Mouse (Mus musculus): ENCODE results near the gene AW549877. TPM values are rescaled to one million over a fixed set of nuclear protein-coding genes. Genes with fewer than 3 reads are reported as not detected.

Gene AW549877
- polyA plus RNA-seq, 1 experiment from 2014 or later: 41.3 TPM

DNA sequence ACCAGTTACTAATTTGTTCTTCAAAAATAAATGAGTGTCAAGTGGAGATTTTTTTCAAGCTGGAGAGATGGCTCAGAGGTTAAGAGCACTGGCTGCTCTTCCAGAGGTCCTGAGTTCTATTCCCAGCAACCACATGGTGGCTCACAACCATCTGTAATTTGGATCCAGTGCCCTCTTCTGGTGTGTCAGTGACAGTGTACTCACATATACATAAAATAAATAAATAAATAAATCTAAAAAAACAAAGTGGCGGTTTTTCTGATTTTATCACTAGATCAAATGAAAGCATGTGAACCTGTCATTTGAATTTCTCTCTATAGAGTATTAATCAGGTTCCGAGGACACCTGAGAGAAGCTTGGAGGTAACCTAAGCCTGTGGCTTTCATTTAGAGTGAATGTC lies 17.3 kb downstream of the AW549877 start:
- Histone ChIP-seq H3K27ac (replicated peaks) (no peak overlapping the region), H3K27me3 (ENCODE audit: low read depth, poor library complexity, severe bottlenecking) (no peaks in the 10 kb centered on the region), H3K4me1 (peaks cover 10% of the 10 kb centered on the region; the same call in 1 of the 2 replicates), H3K36me3 (peaks cover 17% of the 10 kb centered on the region), H3K4me3 (no peak overlapping the region), H3K9me3 (replicated peaks) (no peaks in the 10 kb centered on the region)
- no peak for DNase-seq (ENCODE audit: low spot score)
- WGBS: 91% methylated on average over 2 of the region's 2 CpGs

DNA sequence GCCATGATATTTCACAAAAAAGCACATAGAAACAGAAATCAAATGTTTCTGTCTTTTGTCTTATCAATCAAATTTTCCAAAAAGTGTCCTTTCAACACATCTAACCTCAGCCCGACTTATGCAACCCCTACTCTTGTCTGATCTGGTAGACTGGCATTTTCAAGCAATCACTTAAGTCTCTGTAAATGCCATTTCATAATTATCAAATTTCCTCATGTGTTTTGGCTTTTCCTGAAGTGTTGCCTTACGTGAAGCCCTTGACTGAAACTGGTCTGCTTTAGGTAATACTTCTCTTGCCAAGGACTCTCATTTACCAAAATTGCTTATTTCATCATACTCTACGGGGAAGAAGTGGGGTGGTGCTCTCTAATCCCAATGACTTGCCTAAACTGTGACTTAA lies 22.2 kb downstream of the AW549877 start:
- no peaks in the 10 kb centered on the region for H3K9me3 ChIP-seq (replicated peaks)
- no peaks in the 10 kb centered on the region for H3K27me3 ChIP-seq (ENCODE audit: low read depth, poor library complexity, severe bottlenecking)
- H3K36me3 ChIP-seq: peaks cover 7% of the 10 kb centered on the region; the same call in 1 of the 2 replicates
- H3K4me3 ChIP-seq: no peak overlapping the region
- WGBS: 91% methylated on average over 3 of the region's 3 CpGs
- DNase-seq (ENCODE audit: low spot score): no peak
- H3K4me1 ChIP-seq: no peaks in the 10 kb centered on the region
- no peak overlapping the region for H3K27ac ChIP-seq (replicated peaks)

DNA sequence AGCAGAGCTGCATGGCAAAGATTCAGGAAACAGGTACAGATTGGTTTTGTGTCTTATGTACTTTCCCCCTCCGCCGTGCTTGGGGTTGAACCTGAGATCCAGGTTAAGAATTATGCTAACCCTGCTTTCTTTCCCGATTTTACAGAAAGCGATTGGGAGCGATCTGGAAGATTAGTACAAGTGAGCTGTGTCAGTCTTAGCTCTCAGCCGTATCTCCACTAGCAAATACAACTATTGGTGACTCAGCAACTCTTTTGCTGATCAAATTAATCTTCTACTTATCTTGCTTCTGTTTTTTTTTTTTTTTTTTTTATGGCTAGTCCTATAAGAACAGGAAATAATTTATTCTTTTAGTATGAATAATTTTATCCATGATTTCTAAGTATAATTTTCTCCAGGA lies 25.4 kb downstream of the AW549877 start:
- no peak for DNase-seq (ENCODE audit: low spot score)
- H3K36me3 ChIP-seq: peaks cover 7% of the 10 kb centered on the region; the same call in 1 of the 2 replicates
- H3K4me3 ChIP-seq: no peak overlapping the region
- no peaks in the 10 kb centered on the region for H3K4me1 ChIP-seq
- H3K9me3 ChIP-seq (replicated peaks): no peaks in the 10 kb centered on the region
- H3K27ac ChIP-seq (replicated peaks): no peak overlapping the region
- 94% methylated on average over 6 of the region's 6 CpGs for WGBS
- no peaks in the 10 kb centered on the region for H3K27me3 ChIP-seq (ENCODE audit: low read depth, poor library complexity, severe bottlenecking)

DNA sequence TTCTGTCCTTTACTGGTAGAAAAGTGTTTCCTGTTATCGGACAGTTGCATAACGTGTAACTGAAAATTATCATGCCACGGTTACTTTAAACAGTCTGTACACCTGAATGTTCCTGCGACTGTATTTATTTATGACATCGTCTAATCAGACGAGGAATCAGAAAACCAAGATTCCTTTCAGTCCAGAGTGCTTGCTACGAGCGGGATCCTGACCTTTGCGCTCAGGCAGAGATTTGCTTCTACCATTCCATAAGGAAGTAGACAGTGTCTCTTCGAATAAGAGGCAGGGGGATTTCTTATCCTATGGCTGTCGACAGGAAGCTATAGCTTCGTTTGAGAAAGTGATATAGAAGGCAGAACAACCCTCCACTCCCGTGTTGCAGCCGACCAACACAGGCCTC lies 25.8 kb downstream of the AW549877 start:
- WGBS: 93% methylated on average over 14 of the region's 14 CpGs
- Histone ChIP-seq H3K9me3 (replicated peaks) (no peaks in the 10 kb centered on the region), H3K4me3 (no peak overlapping the region), H3K4me1 (no peaks in the 10 kb centered on the region), H3K27me3 (ENCODE audit: low read depth, poor library complexity, severe bottlenecking) (no peaks in the 10 kb centered on the region), H3K36me3 (peaks cover 7% of the 10 kb centered on the region; the same call in 1 of the 2 replicates), H3K27ac (replicated peaks) (no peak overlapping the region)
- no peak for DNase-seq (ENCODE audit: low spot score)

DNA sequence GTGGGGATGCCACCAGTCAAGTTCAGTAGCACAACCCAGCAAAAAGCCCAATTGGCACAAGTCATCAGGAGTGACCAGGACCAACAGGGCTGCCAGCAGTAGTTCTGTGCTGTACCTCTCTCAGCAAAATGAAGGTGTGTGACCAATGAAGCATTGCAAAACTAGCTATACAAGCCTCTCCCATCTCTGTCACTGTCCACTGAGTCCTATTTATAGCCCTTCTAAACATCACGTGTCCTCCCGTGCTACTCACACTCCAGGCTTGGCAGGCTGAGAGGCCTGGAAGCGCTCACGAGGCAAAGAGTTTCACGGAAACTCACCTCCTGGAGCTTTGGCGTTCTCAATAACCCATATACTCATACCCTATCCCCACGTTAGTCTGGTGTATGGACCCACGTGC lies 33.3 kb downstream of the AW549877 start:
- Histone ChIP-seq H3K27ac (replicated peaks) (no peak overlapping the region), H3K4me1 (peaks cover 9% of the 10 kb centered on the region), H3K9me3 (replicated peaks) (no peaks in the 10 kb centered on the region), H3K36me3 (no peaks in the 10 kb centered on the region), H3K27me3 (ENCODE audit: low read depth, poor library complexity, severe bottlenecking) (no peaks in the 10 kb centered on the region), H3K4me3 (no peak overlapping the region)
- no peak for DNase-seq (ENCODE audit: low spot score)
- 86% methylated on average over 8 of the region's 8 CpGs for WGBS

DNA sequence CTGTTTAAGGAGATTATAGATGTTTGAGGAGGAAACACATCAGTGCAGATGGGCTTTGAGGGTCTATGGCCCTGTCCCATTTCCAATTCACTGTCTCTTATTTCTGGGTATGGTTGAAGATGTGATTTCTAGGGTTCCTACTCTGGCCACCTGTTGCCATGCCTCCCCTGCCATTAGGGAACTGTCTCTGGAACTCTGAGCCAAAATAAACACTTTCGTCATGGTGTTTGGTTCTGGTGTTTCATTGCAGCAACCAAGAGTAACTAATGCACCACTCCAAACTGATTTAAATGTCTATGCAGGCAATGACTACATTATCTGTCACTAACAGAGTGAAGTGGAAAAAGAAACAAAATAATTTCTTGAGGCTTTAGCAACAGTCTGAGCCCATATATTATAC lies 35.5 kb downstream of the AW549877 start:
- Histone ChIP-seq H3K4me3 (no peak overlapping the region), H3K4me1 (peaks cover 9% of the 10 kb centered on the region), H3K36me3 (no peaks in the 10 kb centered on the region), H3K9me3 (replicated peaks) (no peaks in the 10 kb centered on the region), H3K27ac (replicated peaks) (no peak overlapping the region), H3K27me3 (ENCODE audit: low read depth, poor library complexity, severe bottlenecking) (no peaks in the 10 kb centered on the region)
- WGBS: 43% methylated on average over 1 of the region's 1 CpGs
- DNase-seq (ENCODE audit: low spot score): no peak

DNA sequence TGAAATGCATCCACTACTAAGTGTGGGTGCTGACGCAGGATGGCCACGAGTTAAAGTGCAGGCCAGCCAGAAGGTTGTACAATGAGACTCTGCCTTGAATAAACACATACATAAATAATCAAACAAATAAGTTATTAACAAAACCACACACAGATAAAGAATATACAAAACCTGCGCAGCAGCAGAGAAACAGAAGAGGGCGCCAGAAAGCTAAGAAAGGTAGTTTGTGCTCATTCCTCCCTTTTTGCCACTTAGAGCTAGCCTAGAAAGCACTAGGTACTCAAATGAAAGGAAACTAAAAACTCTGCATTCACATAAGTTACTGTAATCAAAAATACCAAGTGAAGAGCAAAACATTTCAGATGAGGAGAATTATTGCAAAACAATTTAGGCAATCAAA lies 37.6 kb downstream of the AW549877 start:
- no peaks in the 10 kb centered on the region for H3K27me3 ChIP-seq (ENCODE audit: low read depth, poor library complexity, severe bottlenecking)
- DNase-seq (ENCODE audit: low spot score): peak; percentile 15
- 35% methylated on average over 4 of the region's 4 CpGs for WGBS
- no peak overlapping the region for H3K4me3 ChIP-seq
- no peaks in the 10 kb centered on the region for H3K36me3 ChIP-seq
- H3K9me3 ChIP-seq (replicated peaks): peaks cover 11% of the 10 kb centered on the region; the same call in 1 of the 2 replicates
- H3K4me1 ChIP-seq: peaks cover 9% of the 10 kb centered on the region
- H3K27ac ChIP-seq (replicated peaks): no peak overlapping the region

DNA sequence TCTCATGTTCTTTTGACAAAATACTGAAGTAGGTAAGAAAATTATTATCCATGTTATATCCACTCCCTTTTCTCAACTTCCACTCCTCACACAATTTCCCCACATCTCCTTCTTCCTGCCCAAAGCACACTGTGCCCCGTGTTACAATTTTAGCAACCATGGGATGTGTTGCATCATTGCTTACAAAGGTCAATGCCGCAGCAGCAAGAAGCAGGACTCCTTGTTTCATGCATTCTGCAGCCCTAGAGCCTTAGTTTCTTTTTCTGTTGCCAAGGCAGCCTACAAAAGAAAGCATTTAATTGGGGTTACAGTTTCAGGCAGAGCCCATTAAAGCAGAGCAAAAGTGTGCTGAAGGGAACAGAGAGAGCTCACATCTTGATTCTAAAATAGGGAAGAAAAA lies 40.6 kb downstream of the AW549877 start:
- H3K27me3 ChIP-seq (ENCODE audit: low read depth, poor library complexity, severe bottlenecking): no peaks in the 10 kb centered on the region
- no peak overlapping the region for H3K27ac ChIP-seq (replicated peaks)
- no peak for DNase-seq (ENCODE audit: low spot score)
- peaks cover 11% of the 10 kb centered on the region; the same call in 1 of the 2 replicates for H3K9me3 ChIP-seq (replicated peaks)
- H3K36me3 ChIP-seq: no peaks in the 10 kb centered on the region
- WGBS: 83% methylated on average over 2 of the region's 2 CpGs
- no peak overlapping the region for H3K4me3 ChIP-seq
- H3K4me1 ChIP-seq: no peaks in the 10 kb centered on the region

DNA sequence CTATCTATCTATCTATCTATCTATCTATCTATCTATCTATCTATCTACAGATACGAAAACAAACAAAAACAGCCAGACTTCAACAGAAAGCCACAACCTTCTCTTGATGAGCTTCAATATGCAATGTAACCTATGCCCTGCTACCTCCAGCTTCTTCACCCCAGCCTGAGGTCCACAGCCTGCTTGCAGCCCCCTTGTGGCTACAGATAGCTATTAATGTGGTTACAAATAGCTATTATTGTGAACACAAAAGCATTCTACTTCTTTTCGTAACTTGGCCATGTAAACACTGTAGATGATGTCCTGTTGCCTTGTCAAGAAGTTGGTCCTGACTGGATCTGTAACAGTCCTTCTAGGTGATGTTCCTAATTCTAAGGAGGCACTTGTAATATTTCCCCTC lies 57.4 kb downstream of the AW549877 start:
- no peaks in the 10 kb centered on the region for H3K27me3 ChIP-seq (ENCODE audit: low read depth, poor library complexity, severe bottlenecking)

DNA sequence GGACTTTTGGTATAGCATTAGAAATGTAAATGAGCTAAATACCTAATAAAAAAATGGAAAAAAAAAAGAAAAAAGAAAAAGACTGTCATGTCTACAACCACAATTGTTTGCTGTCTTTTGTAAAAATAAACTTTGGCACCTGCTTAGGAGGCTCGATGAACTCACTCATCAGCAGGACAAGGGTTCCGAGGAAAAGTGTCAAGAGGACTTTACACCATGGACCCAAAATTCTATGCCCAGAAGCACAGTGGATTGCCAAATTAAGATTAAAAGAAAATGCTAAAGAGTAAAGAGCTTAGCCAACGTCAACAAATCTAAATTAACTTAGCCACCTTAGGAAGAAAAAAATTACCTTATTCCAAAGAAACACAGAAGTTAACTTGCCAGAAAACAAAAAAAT lies 59.5 kb downstream of the AW549877 start:
- 90% methylated on average over 3 of the region's 3 CpGs for WGBS
- Histone ChIP-seq H3K27me3 (ENCODE audit: low read depth, poor library complexity, severe bottlenecking) (no peaks in the 10 kb centered on the region), H3K4me1 (no peaks in the 10 kb centered on the region), H3K27ac (replicated peaks) (no peak overlapping the region), H3K9me3 (replicated peaks) (no peaks in the 10 kb centered on the region), H3K36me3 (no peaks in the 10 kb centered on the region), H3K4me3 (no peak overlapping the region)
- DNase-seq (ENCODE audit: low spot score): no peak

More for the DNA sequence above, 57.4 kb downstream of the AW549877 start:
- DNase-seq (ENCODE audit: low spot score): no peak
- Histone ChIP-seq H3K4me3 (no peak overlapping the region), H3K36me3 (no peaks in the 10 kb centered on the region), H3K4me1 (no peaks in the 10 kb centered on the region), H3K9me3 (replicated peaks) (no peaks in the 10 kb centered on the region), H3K27ac (replicated peaks) (no peak overlapping the region)
- 90% methylated on average over 2 of the region's 2 CpGs for WGBS

DNA sequence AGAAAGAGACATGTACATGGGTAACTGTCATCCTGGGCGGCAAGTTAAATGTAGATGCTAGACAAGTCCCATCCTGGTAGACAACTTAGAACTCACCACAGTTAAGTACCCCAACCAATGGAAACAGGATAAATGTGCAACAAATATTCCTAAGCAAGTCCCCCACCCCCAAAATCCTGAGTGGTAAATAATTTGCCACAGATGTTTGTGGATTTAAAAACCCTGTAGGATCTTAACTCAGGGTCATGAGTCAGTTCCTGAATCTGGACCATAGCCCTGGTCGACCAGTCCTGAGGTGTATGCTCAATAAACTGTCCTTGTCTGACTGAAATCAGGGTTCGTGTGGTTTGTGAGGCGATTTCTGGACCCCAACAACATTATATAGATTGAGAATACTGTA lies 62.1 kb downstream of the AW549877 start:
- Histone ChIP-seq H3K4me3 (no peak overlapping the region), H3K27me3 (ENCODE audit: low read depth, poor library complexity, severe bottlenecking) (no peaks in the 10 kb centered on the region), H3K9me3 (replicated peaks) (no peaks in the 10 kb centered on the region), H3K27ac (replicated peaks) (no peak overlapping the region), H3K4me1 (no peaks in the 10 kb centered on the region), H3K36me3 (no peaks in the 10 kb centered on the region)
- DNase-seq (ENCODE audit: low spot score): no peak
- 91% methylated on average over 4 of the region's 4 CpGs for WGBS

Other genes with a start within 250 kb of the AW549877 start
- 4.4 and 5.0 TPM in 2 replicates for gene Fbxo4, start 16.2 kb downstream of the AW549877 start, polyA plus RNA-seq (2016; fragmentation: Nextera tagmentation; extraction: Ambion mirVana)
- gene Oxct1, start 30.6 kb upstream of the AW549877 start, polyA plus RNA-seq (2016; fragmentation: Nextera tagmentation; extraction: Ambion mirVana): 118 and 140 TPM in 2 replicates